Mouse (Mus musculus) right cerebral cortex, postnatal 36 days (tissue): ENCODE data around the gene Pom121l2.

Experiments
- DNase-seq, 2 experiments: peaks; one replicate each; pipeline ENCODE4 v3.0.0; 2022; ENCODE audit warnings: low spot score in 2 of 2, mixed read lengths in 1 of 2

The Pom121l2 gene

GRCm38 (mm10) chr13:21993957-21994738 lies 13.2 kb downstream of the Pom121l2 start:
- DNase-seq: no peak

GRCm38 (mm10) chr13:21994896-21995295 lies 13.9 kb downstream of the Pom121l2 start:
- DNase-seq: no peak

GRCm38 (mm10) chr13:21995331-21995914 lies 14.4 kb downstream of the Pom121l2 start:
- no peak for DNase-seq

GRCm38 (mm10) chr13:21996101-21996839 lies 15.3 kb downstream of the Pom121l2 start:
- DNase-seq: no peak

- no peak for DNase-seq
These were observed 15.8 kb downstream of the Pom121l2 start for GRCm38 (mm10) chr13:21996840-21997185.

- no peak for DNase-seq
These were observed 16.3 kb downstream of the Pom121l2 start for GRCm38 (mm10) chr13:21997201-21997820.

- no peak for DNase-seq
These were observed 16.8 kb downstream of the Pom121l2 start for GRCm38 (mm10) chr13:21997821-21998220.

- no peak for DNase-seq
These were observed 17.4 kb downstream of the Pom121l2 start for GRCm38 (mm10) chr13:21998412-21998811.

GRCm38 (mm10) chr13:21999147-21999546 lies 18.2 kb downstream of the Pom121l2 start:
- no peak for DNase-seq

GRCm38 (mm10) chr13:22001346-22001745 lies 20.4 kb downstream of the Pom121l2 start:
- DNase-seq: no peak

- DNase-seq: no peak
These were observed 20.8 kb downstream of the Pom121l2 start for GRCm38 (mm10) chr13:22001823-22002222.

GRCm38 (mm10) chr13:22005605-22006333 lies 24.8 kb downstream of the Pom121l2 start:
- DNase-seq: no peak

GRCm38 (mm10) chr13:22006334-22007120 lies 25.5 kb downstream of the Pom121l2 start:
- DNase-seq: no peak

- DNase-seq: no peak
These were observed 26.1 kb downstream of the Pom121l2 start for GRCm38 (mm10) chr13:22007121-22007510.

- no peak for DNase-seq
These were observed 26.9 kb downstream of the Pom121l2 start for GRCm38 (mm10) chr13:22007872-22008271.

- DNase-seq: no peak
These were observed 27.7 kb downstream of the Pom121l2 start for GRCm38 (mm10) chr13:22008707-22009106.

- DNase-seq: no peak
These were observed 28.6 kb downstream of the Pom121l2 start, which contains the start of gene Prss16 for GRCm38 (mm10) chr13:22009642-22010041. TSS of gene Prss16 (minus strand) at chr13:22009742.

- DNase-seq: no peak
These were observed 32.7 kb downstream of the Pom121l2 start for GRCm38 (mm10) chr13:22013716-22014115.

GRCm38 (mm10) chr13:22014411-22014845 lies 33.4 kb downstream of the Pom121l2 start:
- no peak for DNase-seq
